Mouse (Mus musculus): ENCODE measurements around the gene Tmem233. TPM values are rescaled to one million over a fixed set of nuclear protein-coding genes. Genes with fewer than 3 reads are reported as not detected.

The Tmem233 gene
- polyA plus RNA-seq, 1 experiment: not detected

GRCm38 (mm10) chr5:116009091-116009851 lies 73.8 kb downstream of the Tmem233 start:
- WGBS: 33% methylated on average over 15 of the region's 15 CpGs
- DNase-seq (ENCODE audit: low read depth, low spot score): no peak

- WGBS: 33% methylated on average over 13 of the region's 13 CpGs
- peak; percentile 83 for DNase-seq (ENCODE audit: low read depth, low spot score)
Measured at GRCm38 (mm10) chr5:116007723-116008122, 75.3 kb downstream of the Tmem233 start.

GRCm38 (mm10) chr5:116006324-116007099 lies 76.5 kb downstream of the Tmem233 start:
- no peak for DNase-seq (ENCODE audit: low read depth, low spot score)
- WGBS: 82% methylated on average over 22 of the region's 22 CpGs

GRCm38 (mm10) chr5:116004271-116004670 lies 78.8 kb downstream of the Tmem233 start:
- 93% methylated on average over 10 of the region's 10 CpGs for WGBS
- DNase-seq (ENCODE audit: low read depth, low spot score): no peak

- 70% methylated on average over 13 of the region's 13 CpGs for WGBS
- no peak for DNase-seq (ENCODE audit: low read depth, low spot score)
Measured at GRCm38 (mm10) chr5:116003825-116004224, 79.2 kb downstream of the Tmem233 start.

- WGBS: 89% methylated on average over 8 of the region's 8 CpGs
- DNase-seq (ENCODE audit: low read depth, low spot score): no peak
Measured at GRCm38 (mm10) chr5:116003154-116003553, 79.9 kb downstream of the Tmem233 start.

GRCm38 (mm10) chr5:115997376-115997775 lies 85.7 kb downstream of the Tmem233 start:
- 87% methylated on average over 13 of the region's 13 CpGs for WGBS
- DNase-seq (ENCODE audit: low read depth, low spot score): no peak

- WGBS: 97% methylated on average over 15 of the region's 15 CpGs
Measured at GRCm38 (mm10) chr5:115994101-115994500, 88.9 kb downstream of the Tmem233 start.

GRCm38 (mm10) chr5:115991717-115992116 lies 91.3 kb downstream of the Tmem233 start:
- no peak for DNase-seq (ENCODE audit: low read depth, low spot score)
- WGBS: 96% methylated on average over 11 of the region's 11 CpGs

More at GRCm38 (mm10) chr5:115994101-115994500, 88.9 kb downstream of the Tmem233 start:
- no peak for DNase-seq (ENCODE audit: low read depth, low spot score)

Other genes starting within 250 kb of the Tmem233 start
- 2.9 and 5.9 TPM in 2 replicates for gene Cit, start 238.0 kb downstream of the Tmem233 start, polyA plus RNA-seq (2012; rRNA removed)
- gene Prkab1, start 58.7 kb downstream of the Tmem233 start, polyA plus RNA-seq (2012; rRNA removed): 90.1 and 94.6 TPM in 2 replicates
- 0.36 and 0.50 TPM in 2 replicates for gene Ccdc60, start 205.7 kb upstream of the Tmem233 start, polyA plus RNA-seq (2012; rRNA removed)